31 mouse cellular contexts compared by ENCODE assay signal in genomic region chr14:28308661-28309060, GRCm38 (mm10).
DNase-seq lines count a peak whose midpoint lies in the region; ATAC-seq lines count a peak whose summit lies in the region.
"Had no signal": no experiment of that assay in that cellular context is flagged by ENCODE, and none has a peak within 500 bp of the region (broad histone marks: within the 10 kb centered on the region; RNA-seq: fewer than 3 reads in every experiment).

No protein-coding gene starts in this region.

- no peaks in the 10 kb centered on the region for H3K27me3 ChIP-seq in heart, embryonic 12.5 days (replicated peaks)
- H3K27me3 ChIP-seq: embryonic facial prominence, embryonic 13.5 days; hindbrain, embryonic 13.5 days; neural tube, embryonic 13.5 days had no signal

- H3K4me3 ChIP-seq in heart, embryonic 12.5 days, result no peak overlapping the region
- H3K4me3 ChIP-seq: embryonic facial prominence, embryonic 13.5 days; forebrain, embryonic 10.5 days; hindbrain, embryonic 13.5 days; midbrain, embryonic 10.5 days; myocyte; neural tube, embryonic 13.5 days had no signal

- no peak overlapping the region for H3K4me2 ChIP-seq in heart, embryonic 12.5 days
- H3K4me2 ChIP-seq: embryonic facial prominence, embryonic 13.5 days; heart, embryonic 11.5 days; hindbrain, embryonic 13.5 days; neural tube, embryonic 13.5 days had no signal

- DNase-seq in cerebellum, postnatal 10 days, result peak; percentile 34 to 40
- no peak for DNase-seq in cerebellum, adult 11 months
- DNase-seq in heart, adult 11 months, result peak; percentile 90
- peak; percentile 38 for DNase-seq in adipocyte (ENCODE audit: low spot score)
- peak; percentile 53 for DNase-seq in skeletal muscle tissue, adult 2 months (ENCODE audit: low read depth, low spot score)
- no peak for DNase-seq in frontal cortex, postnatal 36 days (ENCODE audit: low spot score in 2 of 2)
- DNase-seq: cerebellum, adult 11-12 months; cerebellum, adult 9-11 months; heart, adult 18-20 months; heart, postnatal 4 days; kidney, adult 8-10 months; kidney, postnatal 4 days; left cerebral cortex, postnatal 4 days; lung, adult 2 months; lung, postnatal 14 days; right cerebral cortex, postnatal 4 days; thymus, postnatal 4 days had no signal

- 84% methylated on average over 1 of the region's 1 CpGs for WGBS in heart, embryonic 12.5 days

- no peak overlapping the region for H3K27ac ChIP-seq in heart, embryonic 12.5 days (ENCODE audit: poor library complexity, severe bottlenecking)
- H3K27ac ChIP-seq: embryonic facial prominence, embryonic 13.5 days; forebrain, embryonic 10.5 days; hindbrain, embryonic 13.5 days; kidney, postnatal 0 days; liver, embryonic 14.5 days; midbrain, embryonic 10.5 days; neural tube, embryonic 13.5 days had no signal

- no peak overlapping the region for H3K9ac ChIP-seq in heart, embryonic 12.5 days
- H3K9ac ChIP-seq: embryonic facial prominence, embryonic 13.5 days; hindbrain, embryonic 13.5 days; liver, embryonic 14.5 days; neural tube, embryonic 13.5 days had no signal

- no peaks in the 10 kb centered on the region for H3K36me3 ChIP-seq in heart, embryonic 12.5 days
- H3K36me3 ChIP-seq: embryonic facial prominence, embryonic 13.5 days; forebrain, embryonic 10.5 days; midbrain, embryonic 10.5 days; neural tube, embryonic 13.5 days had no signal

- peaks cover 10% of the 10 kb centered on the region for H3K4me1 ChIP-seq in heart, embryonic 12.5 days (replicated peaks)
- H3K4me1 ChIP-seq: hindbrain, embryonic 13.5 days; neural tube, embryonic 13.5 days had no signal

- H3K9me3 ChIP-seq in heart, embryonic 12.5 days (replicated peaks), result no peaks in the 10 kb centered on the region
- H3K9me3 ChIP-seq: embryonic facial prominence, embryonic 13.5 days; forebrain, embryonic 10.5 days; hindbrain, embryonic 13.5 days; midbrain, embryonic 10.5 days had no signal

- ATAC-seq in heart, embryonic 12.5 days (ENCODE audit: insufficient number of reproducible peaks, low FRiP score), result no peak
- ATAC-seq: CD4-positive, CD25-positive, alpha-beta regulatory T cell, adult 4 months; forebrain, embryonic 16.5 days; intestine, embryonic 16.5 days; midbrain, embryonic 16.5 days had no signal

Comparison
In these comparisons a context has a peak if more than half of its experiments do, and no peak if none do; other contexts are left out.
1. DNase-seq: peak in cerebellum, postnatal 10 days (2 of 2), heart, adult 11 months (single experiment), adipocyte (single experiment) and skeletal muscle tissue, adult 2 months (single experiment); none in cerebellum, adult 11 months (single experiment) and frontal cortex, postnatal 36 days (0 of 2).